Mouse (Mus musculus): ENCODE data around the gene Hoxb6. TPM values are rescaled to one million over a fixed set of nuclear protein-coding genes. Genes with fewer than 3 reads are reported as not detected.
A peak's percentile ranks its signal among the peaks of the same experiment; 100 is the strongest.

Gene Hoxb6
- polyA plus RNA-seq (2016; fragmentation: Nextera tagmentation; extraction: Ambion mirVana) = not detected in 2 replicates

- Histone ChIP-seq H3K9me3 (no peaks in the 10 kb centered on the region), H3K27me3 (ENCODE audit: poor library complexity, severe bottlenecking) (peaks cover 100% of the 10 kb centered on the region), H3K36me3 (replicated peaks) (no peaks in the 10 kb centered on the region), H3K27ac (no peak within 1 kb of the TSS), H3K4me1 (peaks cover 3% of the 10 kb centered on the region), H3K4me3 (no peak within 1 kb of the TSS)
- WGBS = 2% methylated on average over 22 of the region's 22 CpGs
- DNase-seq (ENCODE audit: extremely low spot score, low spot score) = no peak
Measured at GRCm38 (mm10) chr11:96291681-96292564, at the start of gene Hoxb6. Gene Hoxb6, plus strand, starts transcription at chr11:96292476.

- no peak overlapping the region for H3K4me3 ChIP-seq
- no peaks in the 10 kb centered on the region for H3K9me3 ChIP-seq
- no peak overlapping the region for H3K27ac ChIP-seq
- WGBS = 2% methylated on average over 14 of the region's 14 CpGs
- H3K36me3 ChIP-seq (replicated peaks) = no peaks in the 10 kb centered on the region
- H3K4me1 ChIP-seq = peaks cover 7% of the 10 kb centered on the region; the same call in 1 of the 2 replicates
- DNase-seq (ENCODE audit: extremely low spot score, low spot score) = no peak
- peaks cover 99% of the 10 kb centered on the region for H3K27me3 ChIP-seq (ENCODE audit: poor library complexity, severe bottlenecking)
Measured at GRCm38 (mm10) chr11:96250901-96251300, 41.4 kb upstream of the Hoxb6 start.

DNA sequence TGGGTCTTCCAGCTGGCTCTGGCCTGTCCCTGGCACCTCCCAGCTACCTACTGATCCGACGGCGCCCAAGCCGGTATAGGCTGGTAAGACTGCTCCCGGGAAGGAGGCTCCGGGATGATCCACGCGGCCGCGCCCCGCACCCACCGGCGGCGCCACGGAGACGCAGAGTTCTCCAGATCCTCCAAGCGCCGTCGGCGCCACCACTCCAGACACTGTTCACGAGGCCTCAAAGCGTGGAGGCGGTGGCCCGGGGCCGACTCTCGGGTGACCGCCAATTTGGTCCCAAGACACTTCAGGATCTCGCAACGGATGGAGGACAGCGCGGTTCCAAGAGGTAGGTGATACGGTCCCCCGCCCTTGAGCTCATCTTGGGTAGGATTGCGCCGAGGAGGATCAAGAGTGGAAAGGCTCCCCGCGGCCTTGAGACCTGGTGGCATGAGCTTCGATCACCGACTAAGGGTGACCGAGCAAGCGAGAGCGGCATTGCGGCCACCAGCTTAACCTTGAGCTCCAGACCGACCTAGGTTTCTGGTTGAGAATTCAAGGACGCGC, 40.7 kb upstream of the Hoxb6 start:
- peaks cover 7% of the 10 kb centered on the region; the same call in 1 of the 2 replicates for H3K4me1 ChIP-seq
- no peaks in the 10 kb centered on the region for H3K36me3 ChIP-seq (replicated peaks)
- no peak for DNase-seq (ENCODE audit: extremely low spot score, low spot score)
- H3K27ac ChIP-seq = 0 out of 2 replicates have a peak overlapping the region, but pooled peaks have one; percentile 25
- H3K27me3 ChIP-seq (ENCODE audit: poor library complexity, severe bottlenecking) = peaks cover 99% of the 10 kb centered on the region
- no peaks in the 10 kb centered on the region for H3K9me3 ChIP-seq
- WGBS = 2% methylated on average over 46 of the region's 46 CpGs
- H3K4me3 ChIP-seq = no peak overlapping the region

DNA sequence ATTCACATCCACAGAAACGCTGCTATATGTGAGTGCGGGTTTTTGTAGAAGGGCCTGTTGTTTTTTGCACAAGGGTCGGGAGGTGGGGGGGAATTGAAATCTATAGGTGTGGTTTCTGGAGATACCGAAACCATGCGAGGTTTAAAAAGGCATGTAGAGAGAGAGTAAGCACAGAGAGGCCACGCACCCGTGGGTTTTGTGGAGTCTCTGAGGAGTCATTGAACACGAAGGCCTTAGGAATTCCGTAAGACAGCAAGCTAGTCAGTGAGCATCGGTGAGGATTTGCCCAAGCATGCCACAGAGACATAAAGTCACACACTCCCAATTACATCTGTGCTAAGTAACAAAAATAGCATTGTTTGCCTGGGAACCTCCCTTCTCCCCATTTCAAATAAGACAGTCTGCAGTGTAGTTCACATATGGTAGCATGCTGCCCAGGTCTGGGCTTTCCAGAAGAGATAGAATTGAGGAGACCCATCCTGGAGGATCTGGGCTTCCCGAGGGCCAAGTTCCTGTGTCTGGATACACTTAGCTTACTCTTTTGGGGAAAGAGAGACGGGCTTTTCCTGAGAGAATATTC, 39.6 kb upstream of the Hoxb6 start:
- no peaks in the 10 kb centered on the region for H3K36me3 ChIP-seq (replicated peaks)
- H3K4me3 ChIP-seq = no peak overlapping the region
- no peaks in the 10 kb centered on the region for H3K9me3 ChIP-seq
- no peak overlapping the region for H3K27ac ChIP-seq
- peaks cover 7% of the 10 kb centered on the region; the same call in 1 of the 2 replicates for H3K4me1 ChIP-seq
- peaks cover 100% of the 10 kb centered on the region for H3K27me3 ChIP-seq (ENCODE audit: poor library complexity, severe bottlenecking)
- no peak for DNase-seq (ENCODE audit: extremely low spot score, low spot score)
- WGBS = 2% methylated on average over 12 of the region's 12 CpGs

- DNase-seq (ENCODE audit: extremely low spot score, low spot score) = no peak
- Histone ChIP-seq H3K36me3 (replicated peaks) (no peaks in the 10 kb centered on the region), H3K9me3 (no peaks in the 10 kb centered on the region), H3K27ac (no peak overlapping the region), H3K27me3 (ENCODE audit: poor library complexity, severe bottlenecking) (peaks cover 100% of the 10 kb centered on the region), H3K4me1 (peaks cover 7% of the 10 kb centered on the region; the same call in 1 of the 2 replicates), H3K4me3 (no peak overlapping the region)
- WGBS = 2% methylated on average over 11 of the region's 11 CpGs
Measured at GRCm38 (mm10) chr11:96254221-96254620, 38.1 kb upstream of the Hoxb6 start.

DNA sequence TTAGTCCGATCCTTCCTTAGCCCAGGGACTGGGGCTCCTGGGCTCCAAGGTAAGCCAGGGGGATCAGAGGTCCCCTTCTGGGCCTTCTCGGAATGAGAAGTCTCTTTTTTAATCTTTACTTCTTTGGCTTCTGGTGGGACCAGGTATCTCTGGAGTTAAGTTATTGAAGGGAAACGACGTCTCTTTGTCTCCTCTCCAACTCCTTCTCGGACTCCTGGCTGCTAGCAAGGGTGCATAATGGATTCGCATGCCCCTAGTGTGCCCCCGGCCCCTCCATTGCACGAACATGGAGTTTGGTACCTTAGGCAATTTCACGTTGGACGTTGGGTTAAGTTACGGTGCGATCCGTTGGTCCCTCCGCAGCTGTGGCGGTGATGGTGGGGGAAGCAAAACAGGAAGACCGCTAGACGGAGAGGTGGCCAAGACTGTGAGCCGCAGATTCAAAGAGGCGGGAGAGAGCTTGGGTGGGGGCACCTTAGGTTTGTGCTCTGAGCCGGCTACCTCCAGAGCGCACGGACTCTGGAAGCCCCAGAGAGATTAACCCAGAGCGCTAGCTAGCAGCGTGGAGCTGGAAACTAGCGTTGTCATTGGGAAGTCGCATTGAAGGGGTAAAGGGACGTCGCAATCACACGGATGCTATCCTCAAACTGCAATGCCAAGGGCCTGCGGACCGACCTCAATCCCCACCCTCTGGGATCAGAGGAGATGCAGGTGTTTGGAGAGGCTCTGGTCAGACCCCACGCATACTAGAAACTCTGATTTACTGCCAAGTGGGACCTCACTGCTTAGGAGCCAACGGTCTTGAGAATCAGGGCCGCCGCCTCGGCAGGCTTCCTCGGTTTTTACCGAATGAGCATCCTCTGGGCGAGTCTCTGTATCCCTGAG, 36.9 kb upstream of the Hoxb6 start:
- Histone ChIP-seq H3K36me3 (replicated peaks) (no peaks in the 10 kb centered on the region), H3K27me3 (ENCODE audit: poor library complexity, severe bottlenecking) (peaks cover 100% of the 10 kb centered on the region), H3K4me3 (no peak overlapping the region), H3K4me1 (peaks cover 7% of the 10 kb centered on the region; the same call in 1 of the 2 replicates), H3K9me3 (no peaks in the 10 kb centered on the region), H3K27ac (no peak overlapping the region)
- WGBS = 2% methylated on average over 39 of the region's 39 CpGs
- DNase-seq (ENCODE audit: extremely low spot score, low spot score) = no peak

DNA sequence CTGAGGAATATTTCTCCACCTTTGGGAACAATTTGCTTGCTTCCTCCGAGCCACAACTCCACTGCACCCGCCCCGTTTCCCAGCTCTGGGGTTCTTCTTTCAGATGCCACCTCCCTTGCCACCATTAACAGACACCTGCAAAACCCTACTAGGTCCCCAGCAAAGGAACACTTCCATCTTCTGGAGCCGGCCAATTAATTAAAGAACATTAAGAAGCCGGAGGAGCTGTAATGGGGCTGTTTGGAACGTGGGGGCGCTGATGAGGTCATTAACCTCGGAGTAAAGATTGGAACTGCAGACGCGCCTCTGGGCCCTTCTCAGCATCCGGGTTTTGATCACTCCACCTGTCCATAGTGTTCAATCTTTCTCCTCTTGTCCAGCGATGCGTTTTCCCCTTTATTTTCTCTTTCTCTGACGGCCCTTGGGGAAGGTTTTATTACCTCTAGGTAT, 36.3 kb upstream of the Hoxb6 start:
- no peak for DNase-seq (ENCODE audit: extremely low spot score, low spot score)
- no peaks in the 10 kb centered on the region for H3K9me3 ChIP-seq
- no peak overlapping the region for H3K27ac ChIP-seq
- no peak overlapping the region for H3K4me3 ChIP-seq
- H3K4me1 ChIP-seq = peaks cover 5% of the 10 kb centered on the region; the same call in 1 of the 2 replicates
- H3K36me3 ChIP-seq (replicated peaks) = no peaks in the 10 kb centered on the region
- WGBS = 1% methylated on average over 14 of the region's 14 CpGs
- H3K27me3 ChIP-seq (ENCODE audit: poor library complexity, severe bottlenecking) = peaks cover 100% of the 10 kb centered on the region

- H3K4me3 ChIP-seq = no peak overlapping the region
- DNase-seq (ENCODE audit: extremely low spot score, low spot score) = no peak
- 19% methylated on average over 2 of the region's 2 CpGs for WGBS
- no peaks in the 10 kb centered on the region for H3K4me1 ChIP-seq
- H3K36me3 ChIP-seq (replicated peaks) = no peaks in the 10 kb centered on the region
- no peaks in the 10 kb centered on the region for H3K9me3 ChIP-seq
- peaks cover 100% of the 10 kb centered on the region for H3K27me3 ChIP-seq (ENCODE audit: poor library complexity, severe bottlenecking)
- no peak overlapping the region for H3K27ac ChIP-seq
Measured at GRCm38 (mm10) chr11:96257141-96257540, 35.1 kb upstream of the Hoxb6 start.

DNA sequence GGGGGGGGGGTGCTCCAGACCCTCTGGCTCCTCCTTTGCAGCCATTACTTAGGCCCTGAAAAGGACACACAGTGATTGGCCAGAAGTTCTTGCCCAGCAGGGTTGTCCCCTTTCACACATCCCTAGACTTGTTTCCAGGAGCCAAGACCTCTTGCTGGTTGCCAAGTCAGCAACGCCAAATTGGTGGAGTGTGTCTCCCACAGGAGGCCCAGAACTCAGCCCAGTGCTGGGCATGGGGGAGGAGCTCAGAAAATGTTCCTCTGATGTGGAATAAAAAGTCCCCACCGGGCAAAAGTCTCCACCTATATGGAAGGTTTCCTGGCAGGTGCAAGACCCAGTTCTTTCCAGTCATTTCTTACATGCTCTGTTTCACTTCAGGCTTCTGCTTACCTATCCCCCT, 33.2 kb upstream of the Hoxb6 start:
- Histone ChIP-seq H3K36me3 (replicated peaks) (no peaks in the 10 kb centered on the region), H3K4me1 (no peaks in the 10 kb centered on the region), H3K4me3 (no peak overlapping the region), H3K27me3 (ENCODE audit: poor library complexity, severe bottlenecking) (peaks cover 100% of the 10 kb centered on the region), H3K27ac (no peak overlapping the region), H3K9me3 (no peaks in the 10 kb centered on the region)
- 2% methylated on average over 2 of the region's 2 CpGs for WGBS
- no peak for DNase-seq (ENCODE audit: extremely low spot score, low spot score)

DNA sequence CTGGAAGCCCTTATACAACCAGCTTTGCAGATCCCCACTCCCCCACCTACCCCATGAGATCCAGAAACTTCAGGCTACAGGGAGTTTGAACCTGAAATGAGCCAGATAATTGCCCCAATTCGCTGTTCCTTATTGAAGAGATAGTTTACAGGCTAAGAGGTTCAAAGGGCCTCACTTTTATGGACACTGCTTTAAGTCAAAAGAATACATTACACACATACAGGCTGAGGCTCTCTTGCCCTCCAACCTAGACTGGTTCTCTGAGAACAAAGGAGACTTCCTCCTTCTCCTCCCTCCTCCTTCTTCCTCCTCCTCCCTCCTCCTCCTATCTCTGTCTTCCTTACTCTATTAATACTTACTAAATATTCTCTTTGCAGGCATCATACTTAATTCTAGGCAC, 32.8 kb upstream of the Hoxb6 start:
- Histone ChIP-seq H3K36me3 (replicated peaks) (no peaks in the 10 kb centered on the region), H3K4me1 (no peaks in the 10 kb centered on the region), H3K4me3 (no peak overlapping the region), H3K27me3 (ENCODE audit: poor library complexity, severe bottlenecking) (peaks cover 100% of the 10 kb centered on the region), H3K9me3 (no peaks in the 10 kb centered on the region), H3K27ac (no peak overlapping the region)
- WGBS = 0% methylated on average over 1 of the region's 1 CpGs
- no peak for DNase-seq (ENCODE audit: extremely low spot score, low spot score)

DNA sequence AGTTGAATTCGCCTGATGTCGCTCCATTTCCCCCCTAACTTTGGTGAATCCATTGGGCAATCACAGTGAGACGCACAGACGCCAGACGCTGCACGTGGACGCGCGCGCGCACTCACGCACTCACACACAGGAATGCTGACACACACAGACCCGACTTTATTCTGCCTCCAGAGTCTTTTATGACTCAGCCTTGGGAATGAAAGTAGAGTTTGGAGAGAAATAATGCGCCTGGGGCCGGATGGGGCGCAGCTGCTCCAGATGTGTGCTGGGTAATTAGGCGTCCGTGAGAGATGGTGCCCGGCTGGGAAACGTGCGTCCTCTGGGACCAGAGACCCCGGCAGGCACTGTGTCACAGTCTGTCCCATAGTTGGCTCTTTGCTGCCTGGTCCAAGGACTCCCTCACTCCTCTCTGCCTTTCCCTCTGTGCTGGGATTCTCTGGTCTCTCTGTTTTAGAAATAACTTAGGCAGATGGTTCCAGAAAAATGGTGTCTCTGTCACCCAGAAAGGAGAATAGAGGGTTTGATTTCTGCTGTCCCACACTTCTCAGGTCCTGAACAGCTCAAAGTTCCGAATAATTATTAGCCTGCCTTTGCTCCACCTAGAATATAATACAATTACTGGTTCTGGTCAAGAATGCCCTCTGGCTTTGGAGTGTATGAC, 31.8 kb upstream of the Hoxb6 start:
- no peak for DNase-seq (ENCODE audit: extremely low spot score, low spot score)
- WGBS = 2% methylated on average over 23 of the region's 23 CpGs

More for the DNA sequence above, 31.8 kb upstream of the Hoxb6 start:
- Histone ChIP-seq H3K27me3 (ENCODE audit: poor library complexity, severe bottlenecking) (peaks cover 100% of the 10 kb centered on the region), H3K4me1 (no peaks in the 10 kb centered on the region), H3K9me3 (no peaks in the 10 kb centered on the region), H3K36me3 (replicated peaks) (no peaks in the 10 kb centered on the region), H3K4me3 (no peak overlapping the region), H3K27ac (no peak overlapping the region)
